16 mouse cellular contexts compared by ENCODE assay signal in genomic region chr2:58626136-58626769, GRCm38 (mm10). TPM values are rescaled to one million over a fixed set of nuclear protein-coding genes. Genes with fewer than 3 reads are reported as not detected.
A peak's percentile ranks its signal among the peaks of the same experiment; 100 is the strongest.
DNase-seq lines count a peak whose midpoint lies in the region; ATAC-seq and TF ChIP-seq lines count a peak whose summit lies in the region.
"Had no signal": no experiment of that assay in that cellular context is flagged by ENCODE, and none has a peak within 500 bp of the region (broad histone marks: within the 10 kb centered on the region; RNA-seq: fewer than 3 reads in every experiment).

No protein-coding gene starts in this region.

- H3K4me1 ChIP-seq in forebrain, embryonic 11.5 days (replicated peaks; ENCODE audit: control insufficient read depth, insufficient read depth, low read length): peaks cover 5% of the 10 kb centered on the region; the same call in 1 of the 2 replicates
- no peaks in the 10 kb centered on the region for H3K4me1 ChIP-seq in forebrain, postnatal 0 days (ENCODE audit: insufficient read depth)
- H3K4me1 ChIP-seq in neural tube, embryonic 12.5 days: peaks cover 5% of the 10 kb centered on the region; the same call in 1 of the 2 replicates
- 0 out of 2 replicates have a peak, but pooled peaks cover 8% of the 10 kb centered on the region for H3K4me1 ChIP-seq in hindbrain, embryonic 13.5 days (replicated peaks)
- H3K4me1 ChIP-seq: embryonic facial prominence, embryonic 13.5 days; limb, embryonic 15.5 days had no signal

- H3K9me3 ChIP-seq in forebrain, embryonic 11.5 days (ENCODE audit: control insufficient read depth, low read length): no peaks in the 10 kb centered on the region
- H3K9me3 ChIP-seq in forebrain, postnatal 0 days (ENCODE audit: low read length): no peaks in the 10 kb centered on the region
- H3K9me3 ChIP-seq in neural tube, embryonic 12.5 days: no peaks in the 10 kb centered on the region
- H3K9me3 ChIP-seq in hindbrain, embryonic 13.5 days: no peaks in the 10 kb centered on the region
- H3K9me3 ChIP-seq: embryonic facial prominence, embryonic 13.5 days; limb, embryonic 15.5 days had no signal

- 0 out of 2 replicates have a peak, but pooled peaks have one; percentile 27 for ATAC-seq in forebrain, embryonic 11.5 days (replicated peaks; ENCODE audit: low FRiP score)
- ATAC-seq in forebrain, postnatal 0 days: no peak
- ATAC-seq in neural tube, embryonic 12.5 days (ENCODE audit: low FRiP score, low read depth): no peak
- ATAC-seq in hindbrain, embryonic 13.5 days (ENCODE audit: low FRiP score): peak; percentile 43; the same call in 1 of the 2 replicates

- H3K27ac ChIP-seq in forebrain, embryonic 11.5 days (ENCODE audit: low read depth, low read length): no peak overlapping the region
- no peak overlapping the region for H3K27ac ChIP-seq in forebrain, postnatal 0 days (ENCODE audit: low read depth, low read length)
- no peak overlapping the region for H3K27ac ChIP-seq in neural tube, embryonic 12.5 days
- H3K27ac ChIP-seq in hindbrain, embryonic 13.5 days: no peak overlapping the region
- H3K27ac ChIP-seq: embryonic facial prominence, embryonic 13.5 days; limb, embryonic 15.5 days had no signal

- peaks cover 15% of the 10 kb centered on the region for H3K27me3 ChIP-seq in forebrain, embryonic 11.5 days (ENCODE audit: control insufficient read depth, insufficient read depth, low read length)
- H3K27me3 ChIP-seq in forebrain, postnatal 0 days (ENCODE audit: insufficient read depth, low read length): peaks cover 4% of the 10 kb centered on the region; the same call in 1 of the 2 replicates
- H3K27me3 ChIP-seq in neural tube, embryonic 12.5 days (replicated peaks): 0 out of 2 replicates have a peak, but pooled peaks cover 6% of the 10 kb centered on the region
- H3K27me3 ChIP-seq in hindbrain, embryonic 13.5 days: peaks cover 39% of the 10 kb centered on the region
- H3K27me3 ChIP-seq: embryonic facial prominence, embryonic 13.5 days; limb, embryonic 15.5 days had no signal

- H3K9ac ChIP-seq in forebrain, embryonic 11.5 days (ENCODE audit: low read length): no peak overlapping the region
- no peak overlapping the region for H3K9ac ChIP-seq in forebrain, postnatal 0 days
- no peak overlapping the region for H3K9ac ChIP-seq in neural tube, embryonic 12.5 days
- no peak overlapping the region for H3K9ac ChIP-seq in hindbrain, embryonic 13.5 days
- H3K9ac ChIP-seq: embryonic facial prominence, embryonic 13.5 days; limb, embryonic 15.5 days had no signal

- H3K4me2 ChIP-seq in forebrain, embryonic 11.5 days (ENCODE audit: low read depth, low read length, severe bottlenecking): no peak overlapping the region
- no peak overlapping the region for H3K4me2 ChIP-seq in forebrain, postnatal 0 days (ENCODE audit: low read depth)
- H3K4me2 ChIP-seq in neural tube, embryonic 12.5 days (replicated peaks): peak overlapping the region; percentile 5; the same call in 1 of the 2 replicates
- no peak overlapping the region for H3K4me2 ChIP-seq in hindbrain, embryonic 13.5 days
- H3K4me2 ChIP-seq: embryonic facial prominence, embryonic 13.5 days; limb, embryonic 15.5 days had no signal

- no peak for DNase-seq in forebrain, embryonic 11.5 days (ENCODE audit: low spot score)
- DNase-seq in forebrain, postnatal 0 days: no peak
- no peak for DNase-seq in neural tube, embryonic 10.5 days (ENCODE audit: extremely low spot score, low spot score)
- no peak for DNase-seq in spleen, postnatal 14 days (ENCODE audit: low spot score in 2 of 2)
- DNase-seq in cerebellum, adult 11-12 months: no peak
- no peak for DNase-seq in layer of hippocampus, adult 8-10 months (ENCODE audit: low spot score in 2 of 2)
- DNase-seq: cerebellum, adult 9-10 months; heart, adult 18-20 months; heart, postnatal 36 days; kidney, adult 2 months; spleen, adult 18-20 months had no signal

- 8% methylated on average over 8 of the region's 8 CpGs for WGBS in forebrain, embryonic 11.5 days
- WGBS in forebrain, postnatal 0 days: 8% methylated on average over 8 of the region's 8 CpGs
- WGBS in neural tube, embryonic 12.5 days: 9% methylated on average over 8 of the region's 8 CpGs
- 6% methylated on average over 8 of the region's 8 CpGs for WGBS in hindbrain, embryonic 13.5 days

- no peak overlapping the region for H3K4me3 ChIP-seq in forebrain, embryonic 11.5 days (ENCODE audit: low read depth, low read length)
- H3K4me3 ChIP-seq in forebrain, postnatal 0 days (ENCODE audit: low read depth, low read length): no peak overlapping the region
- H3K4me3 ChIP-seq in neural tube, embryonic 12.5 days: no peak overlapping the region
- no peak overlapping the region for H3K4me3 ChIP-seq in hindbrain, embryonic 13.5 days
- H3K4me3 ChIP-seq: embryonic facial prominence, embryonic 13.5 days; limb, embryonic 15.5 days had no signal

- no peaks in the 10 kb centered on the region for H3K36me3 ChIP-seq in forebrain, embryonic 11.5 days (ENCODE audit: control insufficient read depth, insufficient read depth, low read length)
- H3K36me3 ChIP-seq in forebrain, postnatal 0 days (ENCODE audit: insufficient read depth): no peaks in the 10 kb centered on the region
- no peaks in the 10 kb centered on the region for H3K36me3 ChIP-seq in neural tube, embryonic 12.5 days
- no peaks in the 10 kb centered on the region for H3K36me3 ChIP-seq in hindbrain, embryonic 13.5 days
- H3K36me3 ChIP-seq: embryonic facial prominence, embryonic 13.5 days; limb, embryonic 15.5 days had no signal

- TF ChIP-seq CTCF in forebrain, postnatal 0 days (IDR thresholded peaks at IDR 0.05; ENCODE audit: low read depth): no peak

RNA-seq across cellular contexts. Expression of gene Upp2, which starts 59.2 kb away (rescaled TPM):
- polyA plus RNA-seq in forebrain, embryonic 11.5 days (2014; fragmentation: Nextera tagmentation; extraction: Ambion mirVana): 4.9 and 7.5 TPM in 2 replicates
- 12.6 and 19.9 TPM in 2 replicates for total RNA-seq in forebrain, postnatal 0 days (2014; rRNA removed)
- polyA plus RNA-seq in forebrain, postnatal 0 days (2015; fragmentation: Nextera tagmentation; extraction: Ambion mirVana): 10.8 and 12.5 TPM in 2 replicates
- polyA plus RNA-seq in neural tube, embryonic 12.5 days (2016; fragmentation: Nextera tagmentation; extraction: Ambion mirVana): 9.2 and 11.1 TPM in 2 replicates
- 13.2 and 13.4 TPM in 2 replicates for polyA plus RNA-seq in hindbrain, embryonic 13.5 days (2015; fragmentation: Nextera tagmentation; extraction: Ambion mirVana)
- 10 to 100 TPM; 30.7 to 36.8 (median 32.4) TPM for total RNA-seq in layer of hippocampus, adult 8-10 months (2022)
- total RNA-seq: megakaryocyte-erythroid progenitor cell, adult 5-6 weeks had no signal

RNA-seq across cellular contexts. Expression of gene Acvr1, which starts 59.3 kb away (rescaled TPM):
- polyA plus RNA-seq in forebrain, embryonic 11.5 days (2014; fragmentation: Nextera tagmentation; extraction: Ambion mirVana): 5.1 and 5.9 TPM in 2 replicates
- 14.8 and 16.4 TPM in 2 replicates for total RNA-seq in forebrain, postnatal 0 days (2014; rRNA removed)
- 5.6 and 6.4 TPM in 2 replicates for polyA plus RNA-seq in forebrain, postnatal 0 days (2015; fragmentation: Nextera tagmentation; extraction: Ambion mirVana)
- 4.6 and 5.3 TPM in 2 replicates for polyA plus RNA-seq in neural tube, embryonic 12.5 days (2016; fragmentation: Nextera tagmentation; extraction: Ambion mirVana)
- 4.2 and 4.9 TPM in 2 replicates for polyA plus RNA-seq in hindbrain, embryonic 13.5 days (2015; fragmentation: Nextera tagmentation; extraction: Ambion mirVana)
- total RNA-seq in layer of hippocampus, adult 8-10 months (2022): 10 to 100 TPM; 43.1 to 45.5 (median 44.5) TPM

Comparison
In these comparisons a context has a peak if more than half of its experiments do, and no peak if none do; other contexts are left out.
1. ATAC-seq: peak in forebrain, embryonic 11.5 days (single experiment) and hindbrain, embryonic 13.5 days (single experiment); none in forebrain, postnatal 0 days (single experiment) and neural tube, embryonic 12.5 days (single experiment).